Mouse (Mus musculus) embryonic facial prominence, embryonic 15.5 days (tissue): ENCODE data around the gene Ddb2. TPM values are rescaled to one million over a fixed set of nuclear protein-coding genes. Genes with fewer than 3 reads are reported as not detected.

Source experiments
- ATAC-seq: fragments of 200-750 bp; cut with Nextera tagmentation; 2 replicates; pipeline ENCODE4 v1.8.0; 2017; ENCODE audit warnings: low read depth, moderate TSS enrichment; ENCODE audit not compliant: insufficient number of reproducible peaks, low FRiP score, low TSS enrichment
- H3K27ac ChIP-seq: fragments of 300-500 bp; sonication (generic); replicated peaks from 2 replicates; pipeline ENCODE4 v1.5.1; 2015; ENCODE audit warnings: mild to moderate bottlenecking, inconsistent platforms
- H3K27me3 ChIP-seq: fragments of 300-500 bp; sonication (generic); 2 replicates; pipeline ENCODE4 v1.6.1; 2015; ENCODE audit warnings: inconsistent platforms
- H3K36me3 ChIP-seq: fragments of 300-500 bp; sonication (generic); 2 replicates; pipeline ENCODE4 v1.6.1; 2015; ENCODE audit warnings: mild to moderate bottlenecking, inconsistent platforms
- H3K4me1 ChIP-seq: fragments of 300-500 bp; sonication (generic); 2 replicates; pipeline ENCODE4 v1.6.1; 2015; ENCODE audit warnings: inconsistent platforms
- H3K4me2 ChIP-seq: fragments of 300-500 bp; sonication (generic); replicated peaks from 2 replicates; pipeline ENCODE4 v1.6.1; 2015; ENCODE audit warnings: mild to moderate bottlenecking, inconsistent platforms
- H3K4me3 ChIP-seq: fragments of 300-500 bp; sonication (generic); replicated peaks from 2 replicates; pipeline ENCODE4 v1.5.1; 2015; ENCODE audit warnings: mild to moderate bottlenecking, inconsistent platforms
- H3K9ac ChIP-seq: fragments of 300-500 bp; sonication (generic); 2 replicates; pipeline ENCODE4 v1.6.1; 2015; ENCODE audit warnings: inconsistent platforms
- H3K9me3 ChIP-seq: fragments of 300-500 bp; sonication (generic); replicated peaks from 2 replicates; pipeline ENCODE4 v1.6.1; 2016; ENCODE audit warnings: inconsistent platforms
- WGBS: fragments of 180-500 bp; shearing (Covaris S2); methylation state at CpG from one replicate; pipeline ENCODE4 v1.1.7; 2015; 5-methylcytosine and 5-hydroxymethylcytosine counted together
- polyA plus RNA-seq: library from polyadenylated mRNA; unstranded; fragments of >200 nt; fragmentation: Nextera tagmentation; extraction: Ambion mirVana; gene quantifications from 2 replicates; pipeline ENCODE4 v1.2.1, GENCODE M21; 2015

The Ddb2 gene
- polyA plus RNA-seq: 18.7 and 19.9 TPM in 2 replicates

DNA sequence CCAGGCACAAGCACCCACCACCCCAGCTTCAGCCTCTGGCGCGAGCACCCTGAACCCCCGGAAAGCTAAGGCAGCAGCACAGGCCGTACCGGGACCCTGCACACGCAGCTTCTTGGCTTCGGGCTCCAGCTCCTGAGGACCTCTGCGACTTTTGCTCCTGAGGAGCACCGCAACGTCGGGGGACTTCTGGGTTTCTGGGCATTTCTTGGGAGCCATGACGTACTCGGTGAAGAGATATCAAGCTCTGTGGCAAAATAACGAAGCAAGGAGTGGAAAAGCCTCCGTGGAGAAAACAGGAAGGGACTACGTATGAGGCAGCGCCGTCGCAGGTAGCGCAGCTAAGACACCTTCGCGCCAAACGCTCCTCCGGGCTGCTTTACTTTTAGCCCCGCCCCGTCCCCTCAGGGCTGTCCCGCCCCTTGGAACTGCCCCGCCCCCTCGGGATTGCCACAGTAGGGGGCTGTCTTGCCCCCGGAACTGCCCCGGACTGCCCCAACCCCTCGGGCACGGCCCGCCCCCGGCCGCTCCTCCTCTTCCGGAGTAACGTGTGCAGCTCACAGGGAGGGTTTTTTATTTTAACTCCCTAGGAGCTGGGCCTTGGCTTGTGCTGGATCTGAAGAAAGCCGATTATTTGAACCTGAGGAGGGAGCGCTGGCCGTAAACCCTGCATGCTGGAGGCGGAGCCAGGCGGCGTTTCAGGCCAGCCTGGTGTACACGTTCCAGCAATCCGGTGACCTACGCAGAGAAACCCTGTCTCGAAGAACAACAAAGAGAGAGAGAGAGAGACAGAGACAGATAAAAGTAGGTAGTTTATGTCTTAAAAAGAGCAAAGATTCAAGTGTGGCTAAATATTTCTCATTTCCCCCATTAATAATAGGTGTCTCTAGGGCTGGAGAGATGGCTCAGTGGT is at the start of gene Ddb2:
TSS of gene Ddb2 (minus strand) at position 382 of the 910 bp plus-strand sequence.
- Histone ChIP-seq H3K9me3 (no peaks in the 10 kb centered on the region), H3K36me3 (peaks cover 3% of the 10 kb centered on the region; the same call in 1 of the 2 replicates), H3K4me2 (peak within 1 kb of the TSS; percentile 84), H3K4me3 (peak within 1 kb of the TSS; percentile 70), H3K27ac (peak within 1 kb of the TSS; percentile 96), H3K4me1 (peaks cover 10% of the 10 kb centered on the region), H3K9ac (peak within 1 kb of the TSS; percentile 51), H3K27me3 (no peaks in the 10 kb centered on the region)
- peak; percentile 99 for ATAC-seq
- under 1% methylated on average over 48 of the region's 48 CpGs for WGBS

DNA sequence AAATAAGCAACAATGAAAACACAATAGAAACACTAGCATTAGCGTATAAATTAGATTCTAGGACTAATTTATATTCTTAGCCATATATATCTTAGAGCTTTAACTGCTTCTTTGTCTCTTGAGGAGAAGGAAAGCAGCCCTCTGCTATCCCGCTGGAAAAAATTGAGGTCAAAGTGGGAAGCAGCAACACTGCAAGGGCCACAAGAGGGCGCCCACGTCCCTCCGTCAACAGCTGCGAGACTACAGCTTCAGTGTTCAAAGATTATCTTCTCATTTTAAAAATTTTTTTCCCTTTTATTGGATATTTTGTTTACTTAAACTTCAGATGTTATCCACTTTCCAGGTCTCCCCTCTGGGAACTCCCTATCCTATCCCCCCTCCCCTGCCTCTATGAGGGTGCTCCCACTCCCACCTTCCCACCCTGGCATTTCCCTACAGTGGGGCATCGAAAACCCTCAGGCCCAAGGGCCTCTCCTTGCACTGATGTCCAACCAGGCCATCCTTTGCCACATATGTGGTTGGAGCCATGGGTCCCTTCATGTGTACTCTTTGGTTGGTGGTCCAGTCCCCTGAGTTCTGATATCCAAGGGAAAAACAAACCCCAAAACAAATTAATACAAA is 49.2 kb upstream of the Ddb2 start:
- no peak overlapping the region for H3K4me3 ChIP-seq
- H3K4me1 ChIP-seq: peaks cover 7% of the 10 kb centered on the region
- no peak overlapping the region for H3K9ac ChIP-seq
- 15% methylated on average over 7 of the region's 7 CpGs for WGBS
- no peaks in the 10 kb centered on the region for H3K27me3 ChIP-seq
- H3K27ac ChIP-seq: no peak overlapping the region
- no peak overlapping the region for H3K4me2 ChIP-seq
- H3K36me3 ChIP-seq: no peaks in the 10 kb centered on the region
- no peak for ATAC-seq
- no peaks in the 10 kb centered on the region for H3K9me3 ChIP-seq

DNA sequence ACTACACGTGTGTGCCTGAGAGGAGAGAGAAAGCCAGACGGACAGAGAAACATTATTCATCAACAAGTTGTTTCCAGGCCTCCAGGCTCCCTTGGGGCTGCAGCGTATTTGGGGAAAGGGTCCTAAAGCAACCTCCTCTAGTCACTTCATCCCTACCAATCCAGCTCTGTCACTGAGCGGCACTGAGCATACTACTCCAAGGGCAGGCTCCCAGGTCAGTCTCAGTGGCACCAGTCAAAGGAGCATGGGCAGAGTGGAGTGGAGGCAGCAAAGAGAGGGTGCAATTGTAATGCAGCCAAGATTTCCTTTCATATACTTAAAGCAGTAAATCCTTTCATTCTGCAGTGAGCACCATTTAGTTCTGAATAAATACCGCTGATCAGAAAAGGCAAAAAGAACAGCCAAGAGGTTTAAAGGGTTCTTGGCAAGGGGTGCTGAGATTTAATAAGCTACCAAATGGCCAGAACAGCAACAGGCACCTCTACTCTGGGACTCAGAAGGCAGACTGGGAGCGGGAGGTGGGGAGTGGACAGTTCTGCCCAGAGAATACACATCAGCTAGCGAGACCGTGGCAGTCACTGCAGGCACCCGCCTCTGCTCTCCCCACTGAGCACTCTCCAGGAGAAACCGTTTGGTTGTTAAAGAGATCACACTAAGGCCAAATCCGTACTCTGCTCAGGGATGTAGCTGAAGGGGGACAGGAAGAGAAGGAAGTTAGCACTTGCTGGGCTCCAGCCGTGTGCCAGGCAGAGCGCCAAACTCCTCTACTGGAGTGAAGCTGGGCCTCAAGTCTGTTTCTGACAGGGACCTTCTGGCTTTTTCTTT is 47.8 kb upstream of the Ddb2 start:
- Histone ChIP-seq H3K9me3 (no peaks in the 10 kb centered on the region), H3K4me3 (no peak overlapping the region), H3K9ac (no peak overlapping the region), H3K27ac (no peak overlapping the region; the same call in 1 of the 2 replicates), H3K36me3 (no peaks in the 10 kb centered on the region), H3K4me2 (no peak overlapping the region), H3K4me1 (0 out of 2 replicates have a peak, but pooled peaks cover 3% of the 10 kb centered on the region), H3K27me3 (no peaks in the 10 kb centered on the region)
- WGBS: 60% methylated on average over 13 of the region's 13 CpGs
- ATAC-seq: no peak

DNA sequence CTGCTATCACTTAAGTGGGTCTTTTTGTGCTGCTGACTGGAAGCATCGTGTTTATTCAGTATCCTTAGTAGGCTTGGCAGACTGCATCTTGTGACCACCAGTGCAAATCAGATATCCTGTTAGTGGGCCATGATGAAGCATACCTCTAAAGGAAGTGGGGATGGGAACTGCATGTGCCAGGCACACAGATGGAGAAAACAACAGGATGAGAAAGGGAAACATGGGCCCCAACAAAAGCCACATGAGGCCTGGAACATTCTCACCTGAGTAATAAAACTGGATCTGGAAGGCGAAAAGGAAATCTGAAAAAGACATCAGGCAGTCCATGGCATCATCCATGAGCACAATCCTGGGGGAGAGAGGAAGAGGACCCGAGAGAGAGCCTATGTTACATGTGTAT is 47.2 kb upstream of the Ddb2 start:
- H3K4me3 ChIP-seq: no peak overlapping the region
- 0 out of 2 replicates have a peak, but pooled peaks cover 3% of the 10 kb centered on the region for H3K4me1 ChIP-seq
- H3K27me3 ChIP-seq: no peaks in the 10 kb centered on the region
- H3K9ac ChIP-seq: no peak overlapping the region
- ATAC-seq: no peak
- 71% methylated on average over 3 of the region's 3 CpGs for WGBS
- H3K9me3 ChIP-seq: no peaks in the 10 kb centered on the region
- no peak overlapping the region for H3K27ac ChIP-seq
- no peak overlapping the region for H3K4me2 ChIP-seq
- no peaks in the 10 kb centered on the region for H3K36me3 ChIP-seq

DNA sequence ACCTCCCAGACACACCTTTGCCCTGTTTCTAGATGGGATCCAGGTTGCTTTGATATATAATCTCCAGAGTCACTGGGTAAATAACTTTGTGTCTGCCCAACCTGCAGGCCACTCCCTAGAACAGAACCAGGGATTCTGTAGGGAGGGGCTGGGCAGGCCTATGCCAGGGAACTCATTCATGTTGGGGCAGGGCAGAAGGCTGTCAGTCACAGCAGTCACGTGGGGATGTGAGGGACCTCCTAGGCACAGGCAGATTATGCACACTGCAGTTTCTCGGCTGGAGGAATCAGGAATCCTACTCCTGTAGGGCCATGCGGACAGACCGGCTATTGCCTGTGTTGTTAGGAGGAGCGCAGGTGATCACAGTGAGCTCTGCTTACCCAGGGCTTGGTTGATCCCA is 44.6 kb upstream of the Ddb2 start:
- Histone ChIP-seq H3K27ac (no peak overlapping the region), H3K27me3 (no peaks in the 10 kb centered on the region), H3K36me3 (peaks cover 21% of the 10 kb centered on the region), H3K4me2 (no peak overlapping the region), H3K9me3 (no peaks in the 10 kb centered on the region), H3K4me3 (no peak overlapping the region), H3K4me1 (0 out of 2 replicates have a peak, but pooled peaks cover 3% of the 10 kb centered on the region), H3K9ac (no peak overlapping the region)
- whole genome bisulfite sequencing: 39% methylated on average over 5 of the region's 5 CpGs
- peak; percentile 49 for ATAC-seq

DNA sequence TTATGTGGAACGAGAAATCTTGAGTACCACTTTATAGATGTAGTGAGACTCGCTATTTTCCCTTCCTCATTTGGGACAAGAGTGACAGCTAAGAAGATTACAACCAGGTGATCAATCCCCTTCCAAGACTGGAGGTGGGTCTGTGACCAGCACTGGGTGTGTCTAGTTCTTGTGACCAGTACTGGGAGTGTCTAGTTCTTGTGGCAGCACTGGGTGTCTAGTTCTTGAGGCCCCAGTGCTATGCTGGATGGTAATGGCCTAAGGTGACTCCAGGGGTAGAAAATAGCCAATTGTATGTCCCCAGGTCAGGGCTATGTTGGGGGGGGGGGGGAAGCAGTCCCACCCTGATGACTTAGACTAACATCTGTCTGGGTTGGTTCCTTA is 42.6 kb upstream of the Ddb2 start:
- H3K4me3 ChIP-seq: no peak overlapping the region
- H3K9me3 ChIP-seq: no peaks in the 10 kb centered on the region
- H3K27ac ChIP-seq: no peak overlapping the region
- 63% methylated on average over 2 of the region's 2 CpGs for WGBS
- H3K36me3 ChIP-seq: peaks cover 41% of the 10 kb centered on the region
- H3K9ac ChIP-seq: no peak overlapping the region
- ATAC-seq: no peak
- H3K27me3 ChIP-seq: no peaks in the 10 kb centered on the region
- H3K4me1 ChIP-seq: no peaks in the 10 kb centered on the region
- H3K4me2 ChIP-seq: no peak overlapping the region

DNA sequence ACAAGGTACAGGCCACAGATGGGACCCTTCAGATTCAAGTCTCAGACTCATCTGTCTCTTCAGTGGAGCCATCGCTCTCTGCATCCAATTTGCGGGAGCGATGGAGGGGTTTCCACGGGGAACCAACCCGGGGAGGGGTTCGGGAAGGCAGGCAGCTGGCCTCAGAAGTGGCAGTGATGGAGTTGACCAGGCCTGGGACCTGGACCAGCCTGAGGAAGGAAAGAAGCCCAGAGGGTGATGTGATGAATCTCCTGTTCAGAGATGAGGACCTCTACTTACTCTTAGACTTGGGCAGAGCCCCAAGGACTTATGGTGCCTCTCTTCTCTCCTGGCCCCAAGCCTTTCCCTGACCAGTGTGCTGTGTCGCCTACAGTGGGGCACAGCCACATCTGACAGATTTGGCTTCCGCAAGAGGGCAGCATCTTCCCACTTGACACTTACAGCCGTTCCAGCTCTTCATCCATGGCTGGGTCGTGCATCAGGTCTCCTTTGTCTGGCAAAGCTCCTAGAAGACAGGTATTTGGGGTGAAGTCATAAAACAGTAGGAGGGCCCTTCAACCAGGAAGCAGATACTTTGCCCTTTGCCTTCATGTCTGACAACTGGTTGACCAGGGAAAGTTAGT is 42.1 kb upstream of the Ddb2 start:
- peak; percentile 40; the same call in 1 of the 2 replicates for ATAC-seq
- Histone ChIP-seq H3K4me1 (no peaks in the 10 kb centered on the region), H3K27me3 (no peaks in the 10 kb centered on the region), H3K4me3 (no peak overlapping the region), H3K27ac (no peak overlapping the region), H3K9ac (no peak overlapping the region), H3K9me3 (no peaks in the 10 kb centered on the region), H3K4me2 (no peak overlapping the region), H3K36me3 (peaks cover 46% of the 10 kb centered on the region)
- WGBS: 34% methylated on average over 10 of the region's 10 CpGs

DNA sequence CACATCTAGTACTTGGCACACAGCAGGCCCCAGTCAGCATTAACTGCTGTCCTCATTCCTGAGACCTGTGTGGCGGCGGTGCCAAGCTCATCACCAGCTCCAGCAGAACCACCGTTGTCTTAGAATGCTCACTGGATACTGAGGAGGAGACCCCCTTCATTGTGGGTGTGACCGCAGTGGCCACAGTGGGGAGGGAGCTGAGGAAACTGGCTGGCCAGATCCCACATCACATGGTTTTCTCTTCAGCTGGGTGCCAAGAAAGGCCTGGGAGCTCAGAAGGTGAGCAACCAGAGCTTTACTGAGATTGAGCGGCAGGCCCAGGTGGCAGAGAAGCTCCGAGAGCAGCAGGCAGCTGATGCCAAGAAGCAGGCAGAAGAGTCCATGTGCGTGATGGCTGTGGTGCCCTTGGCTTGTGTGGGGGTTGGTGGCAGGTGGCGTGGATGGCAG is 32.9 kb upstream of the Ddb2 start:
- Histone ChIP-seq H3K9ac (no peak overlapping the region), H3K27ac (no peak overlapping the region), H3K36me3 (peaks cover 77% of the 10 kb centered on the region), H3K4me2 (no peak overlapping the region), H3K4me1 (peaks cover 10% of the 10 kb centered on the region; the same call in 1 of the 2 replicates), H3K27me3 (no peaks in the 10 kb centered on the region), H3K4me3 (no peak overlapping the region), H3K9me3 (no peaks in the 10 kb centered on the region)
- WGBS: 90% methylated on average over 8 of the region's 8 CpGs
- no peak for ATAC-seq

DNA sequence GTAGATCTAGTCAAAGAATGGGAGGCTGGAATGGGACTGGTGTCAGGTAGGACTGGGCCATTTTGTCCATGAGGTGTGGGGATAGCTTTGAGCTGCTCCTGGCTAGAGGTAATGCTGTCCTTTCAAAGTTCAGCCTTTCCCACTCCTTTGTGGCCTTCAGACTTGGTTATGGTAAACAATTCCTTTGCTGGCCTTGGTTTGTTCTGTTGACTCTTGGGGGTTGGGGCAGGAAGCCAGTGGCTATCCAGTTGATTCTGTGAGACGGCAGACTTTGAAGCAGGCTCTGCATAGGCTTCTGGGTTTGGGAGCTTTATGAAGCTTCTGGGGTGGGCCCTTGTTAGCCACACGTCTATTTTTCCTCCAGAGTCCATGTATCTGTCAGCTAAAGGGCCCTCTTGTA is 31.9 kb upstream of the Ddb2 start:
- no peaks in the 10 kb centered on the region for H3K9me3 ChIP-seq
- WGBS: 80% methylated on average over 2 of the region's 2 CpGs
- H3K4me2 ChIP-seq: no peak overlapping the region
- no peak for ATAC-seq
- H3K9ac ChIP-seq: no peak overlapping the region
- no peak overlapping the region for H3K27ac ChIP-seq
- peaks cover 20% of the 10 kb centered on the region for H3K4me1 ChIP-seq
- H3K27me3 ChIP-seq: no peaks in the 10 kb centered on the region
- no peak overlapping the region for H3K4me3 ChIP-seq
- H3K36me3 ChIP-seq: peaks cover 67% of the 10 kb centered on the region

DNA sequence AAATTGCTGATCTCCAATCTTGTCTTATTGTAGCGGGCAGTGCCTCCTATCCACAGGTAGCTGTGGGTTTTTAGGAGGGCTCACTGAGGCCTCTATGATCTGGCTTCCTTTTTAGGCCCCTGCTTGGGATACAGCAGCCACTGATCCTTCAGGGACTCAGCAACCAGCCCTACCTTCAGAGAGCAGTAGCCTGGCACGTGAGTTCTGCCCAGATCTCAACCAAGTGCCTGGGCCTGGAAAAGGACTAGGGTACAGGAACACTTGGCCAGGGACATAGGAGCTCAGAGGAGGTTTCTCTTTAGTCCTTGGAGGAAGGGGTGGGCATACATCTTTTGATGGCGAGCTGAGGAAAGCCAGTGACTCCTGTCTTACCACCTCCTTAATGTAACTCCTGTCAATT is 31.3 kb upstream of the Ddb2 start:
- Histone ChIP-seq H3K4me2 (no peak overlapping the region), H3K36me3 (peaks cover 67% of the 10 kb centered on the region), H3K4me1 (peaks cover 20% of the 10 kb centered on the region), H3K27ac (no peak overlapping the region), H3K9ac (no peak overlapping the region), H3K4me3 (no peak overlapping the region), H3K27me3 (no peaks in the 10 kb centered on the region), H3K9me3 (no peaks in the 10 kb centered on the region)
- 95% methylated on average over 3 of the region's 3 CpGs for WGBS
- ATAC-seq: no peak
